Mouse (Mus musculus) thymus, adult 2 months (tissue): Measurements from ENCODE around the gene A930018P22Rik.

Source experiments
- CTCF ChIP-seq: fragments of 200-500 bp; IDR thresholded peaks from 2 replicates; pipeline ENCODE4 v1.5.1; 2012; ENCODE audit warnings: mild to moderate bottlenecking, control low read depth, low read length, moderate library complexity, borderline replicate concordance; ENCODE audit not compliant: control insufficient read depth, poor library complexity, insufficient read depth; ENCODE audit errors: extremely low read depth
- POLR2A ChIP-seq: fragments of 200-500 bp; IDR thresholded peaks from 2 replicates; pipeline ENCODE4 v1.6.1; 2012; ENCODE audit warnings: mild to moderate bottlenecking, low read length, control low read depth, moderate library complexity; ENCODE audit not compliant: control insufficient read depth, poor library complexity, insufficient read depth; ENCODE audit errors: extremely low read depth

- TF ChIP-seq CTCF = no peak
- TF ChIP-seq POLR2A = no peak
Measured at GRCm38 (mm10) chr2:104122505-104123378, at the start of gene A930018P22Rik.
